Mouse (Mus musculus): ENCODE data around the gene Slc22a23. TPM values are rescaled to one million over a fixed set of nuclear protein-coding genes. Genes with fewer than 3 reads are reported as not detected.

Gene Slc22a23
- total RNA-seq, 2 experiments from 2014 or later = 52.4 to 55.5 TPM

GRCm38 (mm10) chr13:34212735-34213212 lies 132.2 kb downstream of the Slc22a23 start:
- DNase-seq (ENCODE audit: extremely low spot score in 1 of 2, low spot score in 2 of 2) = no peak
- H3K27ac ChIP-seq = no peak overlapping the region
- no peak for TF ChIP-seq CTCF (IDR thresholded peaks at IDR 0.05)
- H3K4me3 ChIP-seq = no peak overlapping the region
- intact Hi-C loops (cut with DNase I) = no loop called here

- Histone ChIP-seq H3K4me3 (no peak overlapping the region), H3K27ac (no peak overlapping the region)
- TF ChIP-seq CTCF (IDR thresholded peaks at IDR 0.05) = no peak
- no peak for DNase-seq (ENCODE audit: extremely low spot score in 1 of 2, low spot score in 2 of 2)
- intact Hi-C loops (cut with DNase I) = no loop called here
Measured at GRCm38 (mm10) chr13:34211261-34211775, 133.7 kb downstream of the Slc22a23 start.

- intact Hi-C loops (cut with DNase I) = no loop called here
- no peak overlapping the region for H3K27ac ChIP-seq
- TF ChIP-seq CTCF (IDR thresholded peaks at IDR 0.05) = no peak
- no peak overlapping the region for H3K4me3 ChIP-seq
- no peak for DNase-seq (ENCODE audit: extremely low spot score in 1 of 2, low spot score in 2 of 2)
Measured at GRCm38 (mm10) chr13:34207714-34208470, 137.1 kb downstream of the Slc22a23 start.

GRCm38 (mm10) chr13:34205216-34205615 lies 139.8 kb downstream of the Slc22a23 start:
- intact Hi-C loops (cut with DNase I) = no loop called here
- H3K4me3 ChIP-seq = no peak overlapping the region
- TF ChIP-seq CTCF (IDR thresholded peaks at IDR 0.05) = no peak
- no peak for DNase-seq (ENCODE audit: extremely low spot score in 1 of 2, low spot score in 2 of 2)
- H3K27ac ChIP-seq = no peak overlapping the region

- intact Hi-C loops (cut with DNase I) = no loop called here
- H3K27ac ChIP-seq = peak overlapping the region; percentile 70
- TF ChIP-seq CTCF (IDR thresholded peaks at IDR 0.05) = no peak
- no peak for DNase-seq (ENCODE audit: extremely low spot score in 1 of 2, low spot score in 2 of 2)
- H3K4me3 ChIP-seq = no peak overlapping the region
Measured at GRCm38 (mm10) chr13:34195676-34196075, 149.3 kb downstream of the Slc22a23 start.

- TF ChIP-seq CTCF (IDR thresholded peaks at IDR 0.05) = no peak
- Histone ChIP-seq H3K4me3 (no peak overlapping the region), H3K27ac (peak overlapping the region; percentile 38; the same call in 1 of the 2 replicates)
- intact Hi-C loops (cut with DNase I) = no loop called here
- DNase-seq (ENCODE audit: extremely low spot score in 1 of 2, low spot score in 2 of 2) = no peak
Measured at GRCm38 (mm10) chr13:34193384-34193783, 151.6 kb downstream of the Slc22a23 start.

- Histone ChIP-seq H3K27ac (peak overlapping the region; percentile 38), H3K4me3 (no peak overlapping the region)
- TF ChIP-seq CTCF (IDR thresholded peaks at IDR 0.05) = peak; percentile 31
- no peak for DNase-seq (ENCODE audit: extremely low spot score in 1 of 2, low spot score in 2 of 2)
- intact Hi-C loops (cut with DNase I) = no loop called here
Measured at GRCm38 (mm10) chr13:34192414-34193191, 152.4 kb downstream of the Slc22a23 start.

GRCm38 (mm10) chr13:34187571-34187970 lies 157.4 kb downstream of the Slc22a23 start:
- Histone ChIP-seq H3K27ac (no peak overlapping the region), H3K4me3 (no peak overlapping the region)
- peak; percentile 65 to 72 for DNase-seq (ENCODE audit: extremely low spot score in 1 of 2, low spot score in 2 of 2)
- peak; percentile 94 for TF ChIP-seq CTCF (IDR thresholded peaks at IDR 0.05)
- intact Hi-C loops (cut with DNase I) = loop anchor here (1.0 to 10.0 kb wide), 4 partner anchors 233 to 685 kb away; no protein-coding TSS in a partner anchor

- Histone ChIP-seq H3K27ac (no peak overlapping the region), H3K4me3 (no peak overlapping the region)
- intact Hi-C loops (cut with DNase I) = loop anchor here (5.0 to 10.0 kb wide), 2 partner anchors 609 to 687 kb away; no protein-coding TSS in a partner anchor
- TF ChIP-seq CTCF (IDR thresholded peaks at IDR 0.05) = no peak
- no peak for DNase-seq (ENCODE audit: extremely low spot score in 1 of 2, low spot score in 2 of 2)
Measured at GRCm38 (mm10) chr13:34185371-34185770, 159.6 kb downstream of the Slc22a23 start.

- intact Hi-C loops (cut with DNase I) = loop anchor here (10.0 kb wide), 1 partner anchor 613 kb away; no protein-coding TSS in a partner anchor
Measured at GRCm38 (mm10) chr13:34181624-34182023, 163.4 kb downstream of the Slc22a23 start.

GRCm38 (mm10) chr13:34174025-34174424 lies 171.0 kb downstream of the Slc22a23 start:
- no peak overlapping the region for H3K27ac ChIP-seq
- no peak for DNase-seq (ENCODE audit: extremely low spot score in 1 of 2, low spot score in 2 of 2)
- H3K4me3 ChIP-seq = no peak overlapping the region
- intact Hi-C loops (cut with DNase I) = no loop called here
- TF ChIP-seq CTCF (IDR thresholded peaks at IDR 0.05) = no peak

More at GRCm38 (mm10) chr13:34181624-34182023, 163.4 kb downstream of the Slc22a23 start:
- DNase-seq (ENCODE audit: extremely low spot score in 1 of 2, low spot score in 2 of 2) = no peak
- H3K27ac ChIP-seq = no peak overlapping the region
- no peak for TF ChIP-seq CTCF (IDR thresholded peaks at IDR 0.05)
- no peak overlapping the region for H3K4me3 ChIP-seq
